Mouse (Mus musculus): ENCODE data around the gene Nploc4. TPM values are rescaled to one million over a fixed set of nuclear protein-coding genes. Genes with fewer than 3 reads are reported as not detected.
"Not testable (repeated sequence)": the region's sequence is repeated elsewhere in the genome, so short reads cannot be mapped to it uniquely, and the experiment has no call there.

Nploc4 gene
- polyA plus RNA-seq, 1 experiment from 2014 or later = 41.3 TPM

DNA sequence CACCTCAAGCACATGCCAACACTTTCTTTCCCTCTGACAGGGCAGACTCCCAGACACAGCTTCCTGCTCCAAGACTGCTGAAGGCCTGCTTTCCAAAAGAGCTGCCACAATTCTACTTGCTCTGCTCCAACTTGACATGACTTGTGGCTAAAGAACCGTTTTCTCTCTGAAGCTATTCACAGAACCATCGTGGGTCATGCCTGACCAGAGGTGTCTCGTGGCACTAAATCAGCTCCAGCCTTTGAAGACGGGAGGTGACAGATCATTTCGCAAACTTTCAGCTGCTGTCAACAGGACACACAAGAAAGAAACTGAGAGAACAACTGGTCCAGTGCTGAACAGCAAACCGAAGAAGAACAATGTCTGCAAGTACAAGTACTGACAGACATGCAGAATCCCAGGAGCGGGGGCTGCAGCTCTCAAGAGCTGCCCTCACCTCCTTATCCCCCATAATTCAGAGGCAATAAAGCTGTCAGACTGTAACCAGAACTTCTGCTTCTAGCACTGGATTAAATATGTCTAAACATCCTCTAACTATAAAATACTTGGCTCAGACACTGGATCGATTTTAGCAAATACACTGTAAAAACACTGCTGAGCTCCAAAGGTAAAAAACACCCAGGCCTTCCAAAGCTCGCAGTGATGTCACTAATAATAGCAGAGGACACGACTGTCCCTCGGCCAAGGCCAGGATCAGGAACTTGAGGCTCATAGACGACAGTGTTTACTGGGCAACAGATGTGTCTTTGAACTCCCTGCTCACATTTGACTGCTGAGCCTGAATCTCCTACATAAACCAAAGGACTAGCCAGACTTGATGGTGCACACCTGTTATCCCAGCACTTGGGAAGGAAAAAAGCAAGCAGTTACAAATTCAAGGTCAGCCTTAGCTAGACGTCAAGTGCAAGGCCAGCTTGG lies 14.6 kb downstream of the Nploc4 start:
- Histone ChIP-seq H3K4me1 (ENCODE audit: control insufficient read depth, insufficient read depth, low read length) (no peaks in the 10 kb centered on the region), H3K4me3 (replicated peaks; ENCODE audit: low read depth, low read length) (no peak overlapping the region), H3K27me3 (ENCODE audit: control insufficient read depth, insufficient read depth, low read length) (no peaks in the 10 kb centered on the region), H3K9me3 (ENCODE audit: control insufficient read depth, low read length) (no peaks in the 10 kb centered on the region), H3K4me2 (ENCODE audit: low read length) (no peak overlapping the region), H3K9ac (replicated peaks; ENCODE audit: low read length) (no peak overlapping the region), H3K27ac (replicated peaks; ENCODE audit: low read depth, low read length) (no peak overlapping the region), H3K36me3 (ENCODE audit: control insufficient read depth, insufficient read depth, low read length) (peaks cover 88% of the 10 kb centered on the region)
- ATAC-seq (ENCODE audit: low FRiP score, low TSS enrichment) (no peak), DNase-seq (no peak)
- 93% methylated on average over 13 of the region's 13 CpGs for WGBS

DNA sequence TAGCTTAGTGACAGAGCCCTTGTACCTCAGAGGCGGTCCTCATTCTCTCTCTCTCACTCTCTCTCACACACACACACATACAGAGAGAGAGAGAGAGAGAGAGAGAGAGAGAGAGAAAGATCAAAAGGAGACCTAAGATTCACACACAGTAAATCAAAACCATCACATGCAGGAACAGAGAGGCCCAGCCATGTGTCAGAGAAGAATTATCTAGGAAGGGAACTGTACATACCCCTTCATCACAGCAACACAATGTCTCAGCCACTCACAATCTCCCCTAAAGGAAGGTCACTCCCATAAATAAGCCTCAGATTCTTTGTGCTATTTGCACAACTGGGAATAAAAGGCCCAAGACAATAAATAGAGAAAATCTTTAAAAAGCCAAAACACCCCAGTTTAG lies 18.9 kb downstream of the Nploc4 start:
- whole genome bisulfite sequencing = 100% methylated on average over 1 of the region's 1 CpGs
- H3K4me2 ChIP-seq (ENCODE audit: low read length) = no peak overlapping the region
- no peaks in the 10 kb centered on the region for H3K27me3 ChIP-seq (ENCODE audit: control insufficient read depth, insufficient read depth, low read length)
- H3K9ac ChIP-seq (replicated peaks; ENCODE audit: low read length) = no peak overlapping the region
- no peak for DNase-seq
- H3K36me3 ChIP-seq (ENCODE audit: control insufficient read depth, insufficient read depth, low read length) = peaks cover 90% of the 10 kb centered on the region
- H3K9me3 ChIP-seq (ENCODE audit: control insufficient read depth, low read length) = no peaks in the 10 kb centered on the region
- H3K4me3 ChIP-seq (replicated peaks; ENCODE audit: low read depth, low read length) = no peak overlapping the region
- no peak for ATAC-seq (ENCODE audit: low FRiP score, low TSS enrichment)
- no peak overlapping the region for H3K27ac ChIP-seq (replicated peaks; ENCODE audit: low read depth, low read length)
- H3K4me1 ChIP-seq (ENCODE audit: control insufficient read depth, insufficient read depth, low read length) = no peaks in the 10 kb centered on the region

DNA sequence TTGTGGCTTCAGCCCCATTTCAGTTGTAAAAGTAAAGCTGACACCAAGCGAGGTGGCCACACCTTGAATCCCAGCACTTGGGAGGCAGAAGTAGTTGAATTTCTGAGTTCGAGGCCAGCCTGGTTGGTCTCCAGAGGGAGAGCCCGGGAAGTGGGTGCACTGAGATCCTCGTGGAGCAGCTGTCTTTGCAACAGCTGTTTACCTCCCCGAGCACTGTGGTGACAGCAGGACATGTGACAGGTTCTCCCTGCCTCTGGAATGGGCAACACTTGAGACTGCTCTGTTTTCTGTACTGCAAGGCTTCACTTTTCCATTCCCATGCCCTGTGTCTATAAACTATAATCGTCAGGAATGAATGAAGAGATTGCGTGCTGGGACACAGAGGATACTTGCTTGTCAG lies 19.7 kb downstream of the Nploc4 start:
- Histone ChIP-seq H3K36me3 (ENCODE audit: control insufficient read depth, insufficient read depth, low read length) (peaks cover 92% of the 10 kb centered on the region), H3K9me3 (ENCODE audit: control insufficient read depth, low read length) (no peaks in the 10 kb centered on the region), H3K27ac (replicated peaks; ENCODE audit: low read depth, low read length) (no peak overlapping the region), H3K9ac (replicated peaks; ENCODE audit: low read length) (no peak overlapping the region), H3K4me2 (ENCODE audit: low read length) (no peak overlapping the region), H3K27me3 (ENCODE audit: control insufficient read depth, insufficient read depth, low read length) (no peaks in the 10 kb centered on the region), H3K4me3 (replicated peaks; ENCODE audit: low read depth, low read length) (no peak overlapping the region), H3K4me1 (ENCODE audit: control insufficient read depth, insufficient read depth, low read length) (no peaks in the 10 kb centered on the region)
- ATAC-seq (ENCODE audit: low FRiP score, low TSS enrichment) = no peak
- DNase-seq = no peak
- WGBS = 93% methylated on average over 7 of the region's 7 CpGs

DNA sequence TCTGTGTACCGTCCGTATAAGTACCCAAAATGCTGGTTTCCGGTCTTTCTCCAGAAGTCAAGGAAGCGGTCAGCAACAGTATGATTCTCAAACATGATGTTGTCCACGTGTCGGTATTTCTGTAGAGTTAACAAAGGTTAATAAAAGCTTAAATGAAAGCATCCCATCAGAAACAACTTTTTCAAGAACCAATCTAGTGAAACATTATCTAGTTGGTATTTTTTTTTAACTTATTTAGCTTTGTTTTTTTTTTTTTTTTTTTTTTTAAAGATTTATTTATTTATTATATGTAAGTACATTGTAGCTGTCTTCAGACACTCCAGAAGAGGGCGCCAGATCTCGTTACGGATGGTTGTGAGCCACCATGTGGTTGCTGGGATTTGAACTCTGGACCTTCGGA lies 23.9 kb downstream of the Nploc4 start:
- H3K27me3 ChIP-seq (ENCODE audit: control insufficient read depth, insufficient read depth, low read length); H3K4me3 ChIP-seq (replicated peaks; ENCODE audit: low read depth, low read length); DNase-seq; H3K27ac ChIP-seq (replicated peaks; ENCODE audit: low read depth, low read length); H3K4me2 ChIP-seq (ENCODE audit: low read length); H3K9me3 ChIP-seq (ENCODE audit: control insufficient read depth, low read length); H3K4me1 ChIP-seq (ENCODE audit: control insufficient read depth, insufficient read depth, low read length); ATAC-seq (ENCODE audit: low FRiP score, low TSS enrichment); H3K9ac ChIP-seq (replicated peaks; ENCODE audit: low read length): not testable (repeated sequence)
- H3K36me3 ChIP-seq (ENCODE audit: control insufficient read depth, insufficient read depth, low read length) = peaks cover 94% of the 10 kb centered on the region
- WGBS = 97% methylated on average over 7 of the region's 10 CpGs

GRCm38 (mm10) chr11:120406445-120406844 lies 31.1 kb downstream of the Nploc4 start:
- Histone ChIP-seq H3K36me3 (ENCODE audit: control insufficient read depth, insufficient read depth, low read length) (peaks cover 94% of the 10 kb centered on the region), H3K4me3 (replicated peaks; ENCODE audit: low read depth, low read length) (no peak overlapping the region), H3K4me2 (ENCODE audit: low read length) (no peak overlapping the region), H3K4me1 (ENCODE audit: control insufficient read depth, insufficient read depth, low read length) (no peaks in the 10 kb centered on the region), H3K27me3 (ENCODE audit: control insufficient read depth, insufficient read depth, low read length) (no peaks in the 10 kb centered on the region), H3K27ac (replicated peaks; ENCODE audit: low read depth, low read length) (no peak overlapping the region), H3K9me3 (ENCODE audit: control insufficient read depth, low read length) (no peaks in the 10 kb centered on the region), H3K9ac (replicated peaks; ENCODE audit: low read length) (no peak overlapping the region)
- no peak for DNase-seq
- ATAC-seq (ENCODE audit: low FRiP score, low TSS enrichment) = no peak
- 96% methylated on average over 1 of the region's 1 CpGs for WGBS

GRCm38 (mm10) chr11:120405867-120406266 lies 31.6 kb downstream of the Nploc4 start:
- ATAC-seq (ENCODE audit: low FRiP score, low TSS enrichment) (no peak), DNase-seq (no peak)
- Histone ChIP-seq H3K4me3 (replicated peaks; ENCODE audit: low read depth, low read length) (no peak overlapping the region), H3K27ac (replicated peaks; ENCODE audit: low read depth, low read length) (no peak overlapping the region), H3K9me3 (ENCODE audit: control insufficient read depth, low read length) (no peaks in the 10 kb centered on the region), H3K9ac (replicated peaks; ENCODE audit: low read length) (no peak overlapping the region), H3K36me3 (ENCODE audit: control insufficient read depth, insufficient read depth, low read length) (peaks cover 94% of the 10 kb centered on the region), H3K4me1 (ENCODE audit: control insufficient read depth, insufficient read depth, low read length) (no peaks in the 10 kb centered on the region), H3K27me3 (ENCODE audit: control insufficient read depth, insufficient read depth, low read length) (no peaks in the 10 kb centered on the region), H3K4me2 (ENCODE audit: low read length) (no peak overlapping the region)
- 96% methylated on average over 3 of the region's 3 CpGs for WGBS

DNA sequence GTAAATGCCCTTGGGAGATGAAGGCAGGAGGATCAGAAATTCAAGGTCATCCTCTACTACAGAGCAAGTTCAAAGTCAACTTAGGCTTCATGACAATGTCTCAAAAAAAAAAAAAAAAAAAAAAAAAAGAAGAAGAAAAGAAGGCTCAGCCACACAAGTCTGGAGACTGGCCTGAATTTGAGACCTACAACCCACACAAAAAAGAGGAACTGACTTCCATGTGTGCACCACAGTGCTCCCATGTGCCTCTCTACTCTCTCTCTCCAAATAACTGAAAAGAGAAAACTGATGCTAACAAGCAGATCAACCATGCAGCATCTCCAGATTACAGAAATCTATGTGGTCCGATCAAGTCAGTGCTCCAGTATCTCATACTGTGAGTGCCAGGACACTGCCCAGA lies 32.7 kb downstream of the Nploc4 start:
- ATAC-seq (ENCODE audit: low FRiP score, low TSS enrichment) (no peak), DNase-seq (no peak)
- Histone ChIP-seq H3K9me3 (ENCODE audit: control insufficient read depth, low read length) (no peaks in the 10 kb centered on the region), H3K4me3 (replicated peaks; ENCODE audit: low read depth, low read length) (no peak overlapping the region), H3K4me2 (ENCODE audit: low read length) (no peak overlapping the region), H3K36me3 (ENCODE audit: control insufficient read depth, insufficient read depth, low read length) (peaks cover 92% of the 10 kb centered on the region), H3K27me3 (ENCODE audit: control insufficient read depth, insufficient read depth, low read length) (no peaks in the 10 kb centered on the region), H3K9ac (replicated peaks; ENCODE audit: low read length) (no peak overlapping the region), H3K4me1 (ENCODE audit: control insufficient read depth, insufficient read depth, low read length) (no peaks in the 10 kb centered on the region), H3K27ac (replicated peaks; ENCODE audit: low read depth, low read length) (no peak overlapping the region)
- WGBS = 94% methylated on average over 1 of the region's 1 CpGs

DNA sequence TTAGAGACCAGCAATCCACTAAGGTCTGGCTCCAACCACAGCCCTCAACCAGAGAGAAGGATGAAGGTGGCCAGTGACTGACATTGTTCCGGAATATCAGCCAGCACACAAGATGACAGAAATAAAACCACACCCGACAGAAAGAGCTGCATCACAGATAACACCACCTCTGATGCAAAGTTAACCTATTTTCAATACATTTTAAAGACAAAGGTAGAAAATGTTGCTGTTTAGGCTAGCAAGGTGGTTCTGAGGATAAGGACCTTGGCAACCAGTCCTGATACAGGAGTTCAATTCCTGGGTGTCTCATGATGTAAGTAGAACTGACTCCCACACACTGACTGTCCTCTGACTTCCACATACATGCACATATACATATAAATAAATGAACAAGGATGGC lies 38.2 kb downstream of the Nploc4 start:
- H3K9me3 ChIP-seq (ENCODE audit: control insufficient read depth, low read length) = no peaks in the 10 kb centered on the region
- no peak for DNase-seq
- H3K4me1 ChIP-seq (ENCODE audit: control insufficient read depth, insufficient read depth, low read length) = no peaks in the 10 kb centered on the region
- H3K27ac ChIP-seq (replicated peaks; ENCODE audit: low read depth, low read length) = no peak overlapping the region
- no peak for ATAC-seq (ENCODE audit: low FRiP score, low TSS enrichment)
- 99% methylated on average over 2 of the region's 2 CpGs for WGBS
- peaks cover 65% of the 10 kb centered on the region for H3K36me3 ChIP-seq (ENCODE audit: control insufficient read depth, insufficient read depth, low read length)
- no peak overlapping the region for H3K9ac ChIP-seq (replicated peaks; ENCODE audit: low read length)
- H3K27me3 ChIP-seq (ENCODE audit: control insufficient read depth, insufficient read depth, low read length) = no peaks in the 10 kb centered on the region
- no peak overlapping the region for H3K4me2 ChIP-seq (ENCODE audit: low read length)
- H3K4me3 ChIP-seq (replicated peaks; ENCODE audit: low read depth, low read length) = no peak overlapping the region

GRCm38 (mm10) chr11:120397602-120398001 lies 39.9 kb downstream of the Nploc4 start:
- Histone ChIP-seq H3K4me2 (ENCODE audit: low read length) (no peak overlapping the region), H3K27ac (replicated peaks; ENCODE audit: low read depth, low read length) (no peak overlapping the region), H3K36me3 (ENCODE audit: control insufficient read depth, insufficient read depth, low read length) (peaks cover 61% of the 10 kb centered on the region), H3K4me1 (ENCODE audit: control insufficient read depth, insufficient read depth, low read length) (no peaks in the 10 kb centered on the region), H3K9ac (replicated peaks; ENCODE audit: low read length) (no peak overlapping the region), H3K4me3 (replicated peaks; ENCODE audit: low read depth, low read length) (no peak overlapping the region), H3K27me3 (ENCODE audit: control insufficient read depth, insufficient read depth, low read length) (no peaks in the 10 kb centered on the region), H3K9me3 (ENCODE audit: control insufficient read depth, low read length) (no peaks in the 10 kb centered on the region)
- DNase-seq (no peak), ATAC-seq (ENCODE audit: low FRiP score, low TSS enrichment) (no peak)
- WGBS = 83% methylated on average over 2 of the region's 2 CpGs
